Mouse (Mus musculus): ENCODE data around the gene Poglut1. TPM values are rescaled to one million over a fixed set of nuclear protein-coding genes. Genes with fewer than 3 reads are reported as not detected.

Gene Poglut1
- polyA plus RNA-seq, 3 experiments from 2014 or later, result 30.8 to 37.8 (median 37.2) TPM

Other genes starting within 250 kb of the Poglut1 start
- under 1 TPM in 1 of 3 experiments, not detected in 2; 0.19 TPM for gene Maats1, start 208.1 kb downstream of the Poglut1 start, polyA plus RNA-seq (2017; shearing (Covaris generic))
- gene Cox17, start 203.3 kb downstream of the Poglut1 start, polyA plus RNA-seq (2017; shearing (Covaris generic)), result 100 to 1,000 TPM; 213 to 395 (median 300) TPM
- not detected for gene Gm21987, start 203.2 kb downstream of the Poglut1 start, polyA plus RNA-seq (2017; shearing (Covaris generic))
- gene Popdc2, start 188.0 kb downstream of the Poglut1 start, polyA plus RNA-seq (2017; shearing (Covaris generic)), result 10 to 100 TPM in 1 of 3 experiments, 1 to 10 TPM in 1, under 1 TPM in 1; 0.95 to 10.3 (median 2.3) TPM
- under 1 TPM in 1 of 3 experiments, not detected in 2; 0.30 TPM for gene Pla1a, start 117.1 kb downstream of the Poglut1 start, polyA plus RNA-seq (2017; shearing (Covaris generic))
- 10 to 100 TPM; 43.1 to 93.7 (median 71.8) TPM for gene Adprh, start 97.6 kb downstream of the Poglut1 start, polyA plus RNA-seq (2017; shearing (Covaris generic))
- 10 to 100 TPM in 1 of 3 experiments, 1 to 10 TPM in 2; 2.6 to 12.9 (median 3.8) TPM for gene Cd80, start 94.7 kb downstream of the Poglut1 start, polyA plus RNA-seq (2017; shearing (Covaris generic))
- gene Timmdc1, start 27.6 kb downstream of the Poglut1 start, polyA plus RNA-seq (2017; shearing (Covaris generic)), result 10 to 100 TPM; 10.1 to 18.5 (median 14.4) TPM
- gene Tmem39a, start 8.4 kb upstream of the Poglut1 start, polyA plus RNA-seq (2017; shearing (Covaris generic)), result 10 to 100 TPM; 33.5 to 34.0 (median 33.6) TPM
- gene Arhgap31, start 163.0 kb upstream of the Poglut1 start, polyA plus RNA-seq (2017; shearing (Covaris generic)), result 10 to 100 TPM; 16.4 to 26.3 (median 23.6) TPM
- 10 to 100 TPM in 2 of 3 experiments, 1 to 10 TPM in 1; 7.1 to 14.7 (median 14.3) TPM for gene B4galt4, start 192.0 kb upstream of the Poglut1 start, polyA plus RNA-seq (2017; shearing (Covaris generic))